ENCODE assay signal across 8 mouse cellular contexts in genomic region chr7:3332619-3333521, GRCm38 (mm10). TPM values are rescaled to one million over a fixed set of nuclear protein-coding genes. Genes with fewer than 3 reads are reported as not detected.
DNase-seq lines count a peak whose midpoint lies in the region; ATAC-seq and TF ChIP-seq lines count a peak whose summit lies in the region.

Cacng7 (plus strand) TSS chr7:3332955.

- peaks cover 71% of the 10 kb centered on the region for H3K4me1 ChIP-seq in E14TG2a.4 (replicated peaks; ENCODE audit: low read depth, low read length)
- peaks cover 30% of the 10 kb centered on the region for H3K4me1 ChIP-seq in embryonic facial prominence, embryonic 15.5 days
- H3K4me1 ChIP-seq in heart, postnatal 0 days (ENCODE audit: control insufficient read depth, insufficient read depth): no peaks in the 10 kb centered on the region
- peaks cover 8% of the 10 kb centered on the region for H3K4me1 ChIP-seq in midbrain, embryonic 14.5 days (ENCODE audit: control insufficient read depth, insufficient read depth, low read length)

- peak within 1 kb of the TSS; percentile 90 for H3K27ac ChIP-seq in embryonic facial prominence, embryonic 15.5 days (replicated peaks)
- H3K27ac ChIP-seq in heart, postnatal 0 days (ENCODE audit: low read depth): 0 out of 2 replicates have a peak within 1 kb of the TSS, but pooled peaks have one; percentile 11
- H3K27ac ChIP-seq in midbrain, embryonic 14.5 days (replicated peaks; ENCODE audit: low read depth, low read length): peak within 1 kb of the TSS; percentile 87

- TF ChIP-seq EP300 in heart, postnatal 0 days (IDR thresholded peaks at IDR 0.05; ENCODE audit: low read depth): no peak

- H3K4me2 ChIP-seq in embryonic facial prominence, embryonic 15.5 days (replicated peaks): peak within 1 kb of the TSS; percentile 59
- H3K4me2 ChIP-seq in heart, postnatal 0 days (ENCODE audit: low read depth, low read length): peak within 1 kb of the TSS; percentile 54
- peak within 1 kb of the TSS; percentile 69 for H3K4me2 ChIP-seq in midbrain, embryonic 14.5 days (ENCODE audit: low read length)

- peaks cover 23% of the 10 kb centered on the region for H3K27me3 ChIP-seq in E14TG2a.4 (ENCODE audit: insufficient read depth, low read length)
- H3K27me3 ChIP-seq in embryonic facial prominence, embryonic 15.5 days: no peaks in the 10 kb centered on the region; the same call in 1 of the 2 replicates
- H3K27me3 ChIP-seq in heart, postnatal 0 days (ENCODE audit: control insufficient read depth, insufficient read depth, low read length): peaks cover 61% of the 10 kb centered on the region
- H3K27me3 ChIP-seq in midbrain, embryonic 14.5 days (ENCODE audit: control insufficient read depth, insufficient read depth, low read length): no peaks in the 10 kb centered on the region; the same call in none of the 2 replicates

- ATAC-seq in embryonic facial prominence, embryonic 15.5 days (ENCODE audit: insufficient number of reproducible peaks, low FRiP score, low TSS enrichment, low read depth): peak; percentile 63
- ATAC-seq in heart, postnatal 0 days (ENCODE audit: insufficient read depth, low read depth): peak; percentile 37; the same call in 1 of the 2 replicates
- ATAC-seq in midbrain, embryonic 14.5 days (ENCODE audit: low FRiP score, low TSS enrichment): peak; percentile 81

- H3K9ac ChIP-seq in embryonic facial prominence, embryonic 15.5 days: peak within 1 kb of the TSS; percentile 44
- peak within 1 kb of the TSS; percentile 38 for H3K9ac ChIP-seq in heart, postnatal 0 days (replicated peaks; ENCODE audit: low read depth, low read length)
- H3K9ac ChIP-seq in midbrain, embryonic 14.5 days (replicated peaks; ENCODE audit: low read length): peak within 1 kb of the TSS; percentile 76

- peak; percentile 40 for DNase-seq in adrenal gland, postnatal 25 days
- no peak for DNase-seq in heart, postnatal 0 days (ENCODE audit: low spot score)
- DNase-seq in left cerebral cortex, adult 8-10 months (ENCODE audit: low spot score in 2 of 2): peak in 1 of 2 experiments; percentile 22
- DNase-seq in midbrain, embryonic 14.5 days: peak; percentile 90
- DNase-seq in yolk sac, embryonic 10.5 days (ENCODE audit: low spot score): peak; percentile 58
- no peak for DNase-seq in spleen, postnatal 36 days (ENCODE audit: low spot score in 2 of 2)

- WGBS in embryonic facial prominence, embryonic 15.5 days: under 1% methylated on average over 65 of the region's 65 CpGs
- WGBS in heart, postnatal 0 days: 1% methylated on average over 63 of the region's 65 CpGs
- WGBS in midbrain, embryonic 14.5 days: under 1% methylated on average over 65 of the region's 65 CpGs

- peak within 1 kb of the TSS; percentile 85 for H3K4me3 ChIP-seq in E14TG2a.4 (replicated peaks; ENCODE audit: low read length)
- H3K4me3 ChIP-seq in embryonic facial prominence, embryonic 15.5 days (replicated peaks): peak within 1 kb of the TSS; percentile 62
- H3K4me3 ChIP-seq in heart, postnatal 0 days (ENCODE audit: low read depth, low read length): peak within 1 kb of the TSS; percentile 48
- H3K4me3 ChIP-seq in midbrain, embryonic 14.5 days (replicated peaks; ENCODE audit: low read depth, low read length): peak within 1 kb of the TSS; percentile 62

- no peak for TF ChIP-seq CTCF in E14TG2a.4 (conservative IDR thresholded peaks at IDR 0.05; ENCODE audit: low read length)
- no peak for TF ChIP-seq CTCF in heart, postnatal 0 days (IDR thresholded peaks at IDR 0.05; ENCODE audit: low read depth)

- H3K9me3 ChIP-seq in E14TG2a.4 (ENCODE audit: low read length): no peaks in the 10 kb centered on the region
- H3K9me3 ChIP-seq in embryonic facial prominence, embryonic 15.5 days (replicated peaks): no peaks in the 10 kb centered on the region
- no peaks in the 10 kb centered on the region for H3K9me3 ChIP-seq in heart, postnatal 0 days (replicated peaks; ENCODE audit: control insufficient read depth, low read length)
- H3K9me3 ChIP-seq in midbrain, embryonic 14.5 days (ENCODE audit: control insufficient read depth, low read length): no peaks in the 10 kb centered on the region

- peaks cover 17% of the 10 kb centered on the region for H3K36me3 ChIP-seq in E14TG2a.4 (ENCODE audit: insufficient read depth, low read length)
- no peaks in the 10 kb centered on the region for H3K36me3 ChIP-seq in embryonic facial prominence, embryonic 15.5 days
- H3K36me3 ChIP-seq in heart, postnatal 0 days (replicated peaks; ENCODE audit: control insufficient read depth, insufficient read depth, low read length): no peaks in the 10 kb centered on the region
- no peaks in the 10 kb centered on the region for H3K36me3 ChIP-seq in midbrain, embryonic 14.5 days (ENCODE audit: control insufficient read depth, insufficient read depth, low read length)

RNA-seq across cellular contexts. Expression of gene Cacng7, which starts in this region (rescaled TPM):
- total RNA-seq in adrenal gland, postnatal 25 days (2021): 6.6 and 10.1 TPM in 2 replicates
- 2.0 and 3.1 TPM in 2 replicates for polyA plus RNA-seq in embryonic facial prominence, embryonic 15.5 days (2015; fragmentation: Nextera tagmentation; extraction: Ambion mirVana)
- total RNA-seq in heart, postnatal 0 days (2014; rRNA removed; ENCODE audit: low replicate concordance): 4.0 and 6.3 TPM in 2 replicates
- polyA plus RNA-seq in heart, postnatal 0 days (2015; fragmentation: Nextera tagmentation; extraction: Ambion mirVana): 0.15 and 0.29 TPM in 2 replicates
- 100 to 1,000 TPM; 173 to 194 (median 181) TPM for total RNA-seq in left cerebral cortex, adult 8-10 months (2022)
- 5.0 and 5.9 TPM in 2 replicates for polyA plus RNA-seq in midbrain, embryonic 14.5 days (2014; fragmentation: Nextera tagmentation; extraction: Ambion mirVana)

Comparison
In these comparisons a context has a peak if more than half of its experiments do, and no peak if none do; other contexts are left out.
1. RNA of gene Cacng7 (total RNA-seq): 173 to 194 TPM in left cerebral cortex, adult 8-10 months; 6.6 to 10.1 TPM in adrenal gland, postnatal 25 days and 4.0 to 6.3 TPM in heart, postnatal 0 days; every median in the first group is over 10 times any median in the second.
2. DNase-seq: peak in adrenal gland, postnatal 25 days (single experiment), midbrain, embryonic 14.5 days (single experiment) and yolk sac, embryonic 10.5 days (single experiment); none in heart, postnatal 0 days (single experiment) and spleen, postnatal 36 days (0 of 2).
3. H3K27ac ChIP-seq: peak in every context shown above with its lines; median percentile 90 in embryonic facial prominence, embryonic 15.5 days; 87 in midbrain, embryonic 14.5 days; 11 in heart, postnatal 0 days.
4. Peak in every context shown above with its lines, with median percentiles within 50 percentile points of each other: H3K4me3 ChIP-seq, ATAC-seq, H3K4me2 ChIP-seq and H3K9ac ChIP-seq.